14 mouse cellular contexts compared by ENCODE assay signal in genomic region chr1:180393873-180394272, GRCm38 (mm10).
DNase-seq lines count a peak whose midpoint lies in the region; ATAC-seq and TF ChIP-seq lines count a peak whose summit lies in the region.
"Had no signal": no experiment of that assay in that cellular context is flagged by ENCODE, and none has a peak within 500 bp of the region (broad histone marks: within the 10 kb centered on the region; RNA-seq: fewer than 3 reads in every experiment).

No protein-coding gene starts in this region.

- no peak for TF ChIP-seq EP300 in liver, postnatal 0 days (IDR thresholded peaks at IDR 0.05; ENCODE audit: low read depth)

- H3K4me1 ChIP-seq in embryonic facial prominence, embryonic 15.5 days, result peaks cover 28% of the 10 kb centered on the region
- H3K4me1 ChIP-seq in embryonic facial prominence, embryonic 10.5 days, result peaks cover 13% of the 10 kb centered on the region; the same call in 1 of the 2 replicates
- 0 out of 2 replicates have a peak, but pooled peaks cover 3% of the 10 kb centered on the region for H3K4me1 ChIP-seq in cortical plate, adult 2 months (ENCODE audit: control insufficient read depth, insufficient read depth, low read length)
- peaks cover 14% of the 10 kb centered on the region; the same call in 1 of the 2 replicates for H3K4me1 ChIP-seq in liver, postnatal 0 days (ENCODE audit: insufficient read depth)
- peaks cover 14% of the 10 kb centered on the region for H3K4me1 ChIP-seq in liver, embryonic 11.5 days (replicated peaks; ENCODE audit: control insufficient read depth, insufficient read depth, low read length)

- 92% methylated on average over 12 of the region's 12 CpGs for WGBS in embryonic facial prominence, embryonic 15.5 days
- WGBS in embryonic facial prominence, embryonic 10.5 days, result 95% methylated on average over 12 of the region's 12 CpGs
- 74% methylated on average over 12 of the region's 12 CpGs for WGBS in liver, postnatal 0 days (ENCODE audit: insufficient replicate concordance)
- 91% methylated on average over 12 of the region's 12 CpGs for WGBS in liver, embryonic 11.5 days

- H3K9me3 ChIP-seq in embryonic facial prominence, embryonic 15.5 days (replicated peaks), result no peaks in the 10 kb centered on the region
- no peaks in the 10 kb centered on the region for H3K9me3 ChIP-seq in embryonic facial prominence, embryonic 10.5 days
- no peaks in the 10 kb centered on the region for H3K9me3 ChIP-seq in liver, postnatal 0 days (ENCODE audit: low read length)
- no peaks in the 10 kb centered on the region for H3K9me3 ChIP-seq in liver, embryonic 11.5 days (ENCODE audit: control insufficient read depth, low read length)

- H3K27me3 ChIP-seq in embryonic facial prominence, embryonic 15.5 days, result no peaks in the 10 kb centered on the region
- no peaks in the 10 kb centered on the region for H3K27me3 ChIP-seq in embryonic facial prominence, embryonic 10.5 days (replicated peaks; ENCODE audit: low read depth, poor library complexity, severe bottlenecking)
- no peaks in the 10 kb centered on the region for H3K27me3 ChIP-seq in liver, postnatal 0 days (ENCODE audit: insufficient read depth, low read length)
- H3K27me3 ChIP-seq in liver, embryonic 11.5 days (replicated peaks; ENCODE audit: control insufficient read depth, insufficient read depth, low read length), result no peaks in the 10 kb centered on the region

- no peak for TF ChIP-seq POLR2A in cortical plate, adult 2 months (IDR thresholded peaks at IDR 0.05; ENCODE audit: extremely low read depth, insufficient read depth, low read length)

- no peak for ATAC-seq in embryonic facial prominence, embryonic 15.5 days (ENCODE audit: insufficient number of reproducible peaks, low FRiP score, low TSS enrichment, low read depth)
- no peak for ATAC-seq in liver, postnatal 0 days
- ATAC-seq in liver, embryonic 11.5 days (replicated peaks; ENCODE audit: low FRiP score), result no peak
- ATAC-seq: activated CD4-positive, CD25-positive, alpha-beta regulatory T cell, adult 4 months had no signal

- TF ChIP-seq CTCF in left cerebral cortex, adult 2 months (IDR thresholded peaks at IDR 0.05), result no peak
- no peak for TF ChIP-seq CTCF in cortical plate, adult 2 months (IDR thresholded peaks at IDR 0.05; ENCODE audit: extremely low read depth, insufficient read depth, low read length)
- no peak for TF ChIP-seq CTCF in liver, postnatal 0 days (IDR thresholded peaks at IDR 0.05; ENCODE audit: low read depth)

- H3K9ac ChIP-seq in embryonic facial prominence, embryonic 15.5 days, result no peak overlapping the region
- H3K9ac ChIP-seq in liver, postnatal 0 days (replicated peaks), result no peak overlapping the region
- H3K9ac ChIP-seq in liver, embryonic 11.5 days (ENCODE audit: low read depth, low read length), result no peak overlapping the region
- H3K9ac ChIP-seq: liver, embryonic 14.5 days had no signal

- 0 out of 2 replicates have a peak overlapping the region, but pooled peaks have one; percentile 2 for H3K27ac ChIP-seq in embryonic facial prominence, embryonic 15.5 days (replicated peaks)
- H3K27ac ChIP-seq in embryonic facial prominence, embryonic 10.5 days (replicated peaks), result no peak overlapping the region
- peak overlapping the region; percentile 28; the same call in 1 of the 2 replicates for H3K27ac ChIP-seq in left cerebral cortex, adult 2 months
- H3K27ac ChIP-seq in cortical plate, adult 2 months (ENCODE audit: insufficient read depth, low read length), result 0 out of 2 replicates have a peak overlapping the region, but pooled peaks have one; percentile 11
- no peak overlapping the region for H3K27ac ChIP-seq in liver, postnatal 0 days (ENCODE audit: low read depth)
- H3K27ac ChIP-seq in liver, embryonic 11.5 days (ENCODE audit: low read depth, low read length), result no peak overlapping the region
- H3K27ac ChIP-seq: liver, embryonic 14.5 days had no signal

- intact Hi-C loops in left cerebral cortex, adult 2 months (cut with DNase I), result no loop called here
- intact Hi-C loops in left cerebral cortex, postnatal 36 days (cut with DNase I), result no loop called here

- no peak overlapping the region for H3K4me3 ChIP-seq in embryonic facial prominence, embryonic 15.5 days (replicated peaks)
- no peak overlapping the region for H3K4me3 ChIP-seq in embryonic facial prominence, embryonic 10.5 days
- H3K4me3 ChIP-seq in left cerebral cortex, adult 2 months, result no peak overlapping the region
- no peak overlapping the region for H3K4me3 ChIP-seq in cortical plate, adult 2 months (ENCODE audit: insufficient read depth, low read length)
- H3K4me3 ChIP-seq in liver, postnatal 0 days (ENCODE audit: low read depth, low read length), result no peak overlapping the region
- H3K4me3 ChIP-seq in liver, embryonic 11.5 days (ENCODE audit: low read depth, low read length), result no peak overlapping the region

- H3K36me3 ChIP-seq in embryonic facial prominence, embryonic 15.5 days, result no peaks in the 10 kb centered on the region; the same call in 1 of the 2 replicates
- H3K36me3 ChIP-seq in embryonic facial prominence, embryonic 10.5 days (replicated peaks), result no peaks in the 10 kb centered on the region
- H3K36me3 ChIP-seq in liver, postnatal 0 days (replicated peaks; ENCODE audit: insufficient read depth, low read length), result no peaks in the 10 kb centered on the region
- H3K36me3 ChIP-seq in liver, embryonic 11.5 days (ENCODE audit: control insufficient read depth, insufficient read depth, low read length), result no peaks in the 10 kb centered on the region

- DNase-seq in embryonic facial prominence, embryonic 10.5 days (ENCODE audit: low spot score), result no peak
- DNase-seq in left cerebral cortex, adult 2 months (ENCODE audit: extremely low spot score in 1 of 2, low spot score in 2 of 2), result no peak
- no peak for DNase-seq in left cerebral cortex, postnatal 36 days (ENCODE audit: low spot score in 2 of 2)
- DNase-seq in kidney, adult 8-10 months, result peak; percentile 43 to 45
- DNase-seq in liver, postnatal 0 days, result no peak
- no peak for DNase-seq in liver, embryonic 11.5 days (ENCODE audit: low spot score)
- DNase-seq: cerebellum, postnatal 14 days; midbrain, embryonic 14.5 days; right cerebral cortex, postnatal 25 days; thymus, adult 18-20 months had no signal

- H3K4me2 ChIP-seq in embryonic facial prominence, embryonic 15.5 days (replicated peaks), result no peak overlapping the region
- no peak overlapping the region for H3K4me2 ChIP-seq in liver, postnatal 0 days (ENCODE audit: low read depth, low read length)
- H3K4me2 ChIP-seq in liver, embryonic 11.5 days, result no peak overlapping the region

Comparison
In these comparisons a context has a peak if more than half of its experiments do, and no peak if none do; other contexts are left out.
1. H3K27ac ChIP-seq: peak in embryonic facial prominence, embryonic 15.5 days (single experiment), left cerebral cortex, adult 2 months (single experiment) and cortical plate, adult 2 months (single experiment); none in embryonic facial prominence, embryonic 10.5 days (single experiment), liver, postnatal 0 days (single experiment) and liver, embryonic 11.5 days (single experiment).
2. DNase-seq: peak in kidney, adult 8-10 months (2 of 2); none in embryonic facial prominence, embryonic 10.5 days (single experiment), left cerebral cortex, adult 2 months (0 of 2), left cerebral cortex, postnatal 36 days (0 of 2), liver, postnatal 0 days (single experiment) and liver, embryonic 11.5 days (single experiment).